11 mouse cellular contexts compared by ENCODE assay signal in the genomic region with DNA sequence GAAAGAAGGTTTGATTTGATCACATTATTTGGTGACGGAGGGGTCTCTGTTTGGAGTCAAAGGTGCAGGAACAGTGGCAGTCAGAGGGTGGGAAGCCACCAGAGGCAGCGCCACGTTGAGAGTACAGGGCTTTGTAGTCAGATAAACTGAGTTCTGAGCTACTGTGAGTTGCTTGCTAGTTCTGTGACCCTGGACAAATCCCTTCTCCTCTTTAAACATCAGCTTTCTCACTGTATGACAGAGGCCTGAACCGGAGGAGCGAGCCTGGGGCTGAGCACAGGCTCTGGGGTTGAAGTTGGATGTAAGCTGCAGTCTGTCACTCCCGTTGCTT.
"Had no signal": no experiment of that assay in that cellular context is flagged by ENCODE, and none has a peak within 500 bp of the region (broad histone marks: within the 10 kb centered on the region; RNA-seq: fewer than 3 reads in every experiment).

No protein-coding gene starts in this region.

- H3K9ac ChIP-seq: limb, embryonic 12.5 days; liver, embryonic 13.5 days; liver, postnatal 0 days had no signal

- H3K4me2 ChIP-seq: limb, embryonic 12.5 days; liver, embryonic 13.5 days had no signal

- ATAC-seq: liver, postnatal 0 days had no signal

- H3K9me3 ChIP-seq: limb, embryonic 12.5 days; liver, embryonic 13.5 days had no signal

- H3K36me3 ChIP-seq: limb, embryonic 12.5 days; liver, embryonic 13.5 days had no signal

- H3K4me1 ChIP-seq: limb, embryonic 12.5 days; liver, embryonic 13.5 days had no signal

- H3K27ac ChIP-seq: layer of hippocampus, adult 2 months; limb, embryonic 12.5 days; liver, embryonic 13.5 days; stomach, postnatal 0 days had no signal

- DNase-seq: kidney, adult 18-20 months; kidney, postnatal 10 days; kidney, postnatal 4 days; liver; liver, embryonic 13.5 days; liver, postnatal 0 days; right cerebral cortex, postnatal 25 days; thymus, postnatal 4 days had no signal

- H3K4me3 ChIP-seq: layer of hippocampus, adult 2 months; limb, embryonic 12.5 days; liver, embryonic 13.5 days had no signal
